Mouse (Mus musculus): Measurements from ENCODE around the gene Slc35a3. TPM values are rescaled to one million over a fixed set of nuclear protein-coding genes. Genes with fewer than 3 reads are reported as not detected.

Gene Slc35a3
- polyA plus RNA-seq, 1 experiment from 2014 or later: 22.3 TPM

DNA sequence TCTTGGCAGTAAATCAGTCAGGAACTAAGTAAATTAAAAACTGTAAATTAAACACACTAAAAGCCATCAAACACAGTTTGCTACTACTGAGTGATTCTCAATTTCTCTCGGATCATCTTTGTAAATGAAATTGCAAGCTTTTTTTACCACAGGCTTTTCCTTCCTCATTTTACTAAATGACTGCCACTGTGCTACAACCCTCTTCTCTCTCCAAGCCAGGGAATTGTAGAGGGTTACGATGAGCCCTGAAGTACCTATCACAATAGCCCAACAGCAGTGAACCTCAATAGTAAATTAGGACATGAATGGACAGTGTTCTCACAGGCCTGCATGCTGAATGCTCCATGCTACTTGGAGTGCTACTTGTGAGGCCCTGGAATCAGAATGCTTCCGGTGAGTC, 78.5 kb downstream of the Slc35a3 start:
- Histone ChIP-seq H3K27ac (no peak overlapping the region), H3K36me3 (peaks cover 41% of the 10 kb centered on the region), H3K4me1 (no peaks in the 10 kb centered on the region), H3K4me3 (replicated peaks) (no peak overlapping the region), H3K27me3 (replicated peaks) (no peaks in the 10 kb centered on the region), H3K9ac (no peak overlapping the region), H3K9me3 (no peaks in the 10 kb centered on the region), H3K4me2 (no peak overlapping the region)
- ATAC-seq (ENCODE audit: insufficient read depth, low FRiP score, low read depth): no peak
- 93% methylated on average over 3 of the region's 3 CpGs for WGBS

DNA sequence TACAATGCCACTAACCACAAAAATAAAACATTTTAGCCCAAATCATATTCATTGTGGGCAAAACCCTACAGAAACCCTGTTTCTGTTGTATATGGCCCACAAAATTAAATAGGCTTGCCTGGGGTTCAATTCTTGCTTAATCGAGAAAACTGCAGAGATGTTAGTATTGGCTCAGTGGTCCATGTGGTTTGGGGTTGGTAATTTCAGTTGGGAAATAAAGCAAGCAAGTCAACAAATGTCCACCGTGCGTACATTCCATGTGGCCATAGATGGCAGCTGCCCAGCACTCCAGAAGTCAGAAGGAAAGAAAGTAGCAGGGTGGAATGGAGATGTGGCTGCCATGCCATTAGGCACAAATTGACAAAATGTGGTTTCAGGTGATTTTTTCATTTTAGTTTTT, 79.7 kb downstream of the Slc35a3 start:
- no peak overlapping the region for H3K27ac ChIP-seq
- WGBS: 93% methylated on average over 3 of the region's 3 CpGs
- no peak overlapping the region for H3K9ac ChIP-seq
- no peak overlapping the region for H3K4me2 ChIP-seq
- H3K36me3 ChIP-seq: peaks cover 41% of the 10 kb centered on the region
- no peaks in the 10 kb centered on the region for H3K9me3 ChIP-seq
- H3K4me3 ChIP-seq (replicated peaks): no peak overlapping the region
- H3K27me3 ChIP-seq (replicated peaks): no peaks in the 10 kb centered on the region
- no peak for ATAC-seq (ENCODE audit: insufficient read depth, low FRiP score, low read depth)
- H3K4me1 ChIP-seq: no peaks in the 10 kb centered on the region

DNA sequence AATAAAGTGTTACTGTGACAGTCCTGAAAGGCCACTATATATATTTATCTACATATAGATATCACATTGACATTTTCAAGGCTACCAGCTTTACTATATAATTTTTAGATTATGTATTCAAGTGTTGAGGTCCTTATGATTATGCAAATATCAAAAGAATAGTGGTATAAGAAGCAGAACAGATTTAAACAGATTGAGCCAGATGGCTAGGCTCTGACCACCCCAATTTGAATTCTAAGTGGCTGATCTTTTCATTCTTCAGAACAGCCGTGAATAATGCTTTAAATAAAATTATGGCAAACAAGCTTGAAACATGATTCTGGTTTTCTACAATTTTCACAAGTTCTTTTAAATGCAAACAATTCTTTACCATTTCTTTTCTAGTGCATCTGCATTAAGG, 81.2 kb downstream of the Slc35a3 start:
- no peak overlapping the region for H3K4me2 ChIP-seq
- ATAC-seq (ENCODE audit: insufficient read depth, low FRiP score, low read depth): no peak

DNA sequence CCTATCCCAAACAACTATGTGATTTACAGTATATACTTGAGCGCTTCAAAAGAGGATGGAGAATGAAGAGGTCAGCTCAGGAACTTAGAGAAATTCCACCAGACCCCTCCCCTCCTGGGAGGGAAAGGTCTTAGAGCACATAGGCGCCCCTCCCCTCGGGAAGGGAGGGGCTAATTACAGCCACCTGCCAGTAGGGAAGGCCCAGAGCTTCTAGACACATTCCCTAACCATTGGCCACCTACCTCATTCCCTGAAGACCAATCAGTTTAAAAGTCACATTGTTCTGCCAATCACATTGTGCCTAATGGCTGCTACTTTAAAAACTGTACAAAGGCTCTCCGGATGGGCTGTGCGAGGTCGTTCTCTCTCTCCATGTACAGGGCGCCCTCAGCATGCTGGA, 90.0 kb downstream of the Slc35a3 start:
- H3K4me2 ChIP-seq: no peak overlapping the region
- no peaks in the 10 kb centered on the region for H3K27me3 ChIP-seq (replicated peaks)
- ATAC-seq (ENCODE audit: insufficient read depth, low FRiP score, low read depth): no peak
- H3K9me3 ChIP-seq: no peaks in the 10 kb centered on the region
- peaks cover 22% of the 10 kb centered on the region; the same call in 1 of the 2 replicates for H3K36me3 ChIP-seq
- 93% methylated on average over 7 of the region's 7 CpGs for WGBS
- no peak overlapping the region for H3K9ac ChIP-seq
- H3K4me1 ChIP-seq: no peaks in the 10 kb centered on the region
- no peak overlapping the region for H3K4me3 ChIP-seq (replicated peaks)
- no peak overlapping the region for H3K27ac ChIP-seq

More for the DNA sequence above, 81.2 kb downstream of the Slc35a3 start:
- H3K9ac ChIP-seq: no peak overlapping the region
- H3K27me3 ChIP-seq (replicated peaks): no peaks in the 10 kb centered on the region
- WGBS: 68% methylated on average over 1 of the region's 1 CpGs
- H3K4me3 ChIP-seq (replicated peaks): no peak overlapping the region
- H3K9me3 ChIP-seq: no peaks in the 10 kb centered on the region
- no peaks in the 10 kb centered on the region for H3K4me1 ChIP-seq
- no peak overlapping the region for H3K27ac ChIP-seq
- peaks cover 37% of the 10 kb centered on the region for H3K36me3 ChIP-seq

DNA sequence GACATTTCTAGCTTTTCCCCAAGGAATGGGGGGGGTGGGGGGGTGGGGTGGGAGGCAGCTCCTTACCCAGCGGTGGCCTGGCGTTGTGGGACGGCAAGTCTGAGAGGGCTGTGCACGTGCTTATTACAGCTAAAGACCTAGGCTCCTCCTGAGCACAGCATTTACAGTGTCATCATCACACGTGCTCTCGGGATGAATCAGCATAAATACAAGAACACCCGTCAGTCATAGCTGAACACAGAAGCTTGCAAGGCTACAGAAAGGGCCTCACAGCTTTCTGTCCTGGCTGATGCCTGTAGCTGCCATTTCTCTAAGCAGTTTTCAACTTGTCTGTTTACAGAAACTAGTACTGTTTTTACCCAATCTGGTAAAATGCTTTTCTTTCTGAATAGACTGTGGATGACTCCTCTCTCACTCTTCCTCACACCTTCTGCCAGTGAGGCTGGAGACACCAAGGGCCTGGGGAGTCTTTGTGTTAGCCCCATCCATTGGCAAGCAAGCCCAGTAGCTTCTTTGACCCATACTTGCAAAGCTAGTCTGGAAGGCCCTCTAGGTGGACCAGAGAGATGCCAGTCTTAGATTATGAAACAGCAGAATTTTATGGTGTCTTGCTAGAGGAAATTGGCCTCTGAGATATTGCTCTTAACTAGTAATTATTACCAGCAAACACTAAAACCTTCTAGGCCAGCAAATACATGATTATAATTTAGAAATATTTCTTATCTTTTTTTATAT, 91.8 kb downstream of the Slc35a3 start:
- ATAC-seq (ENCODE audit: insufficient read depth, low FRiP score, low read depth): no peak
- H3K36me3 ChIP-seq: peaks cover 22% of the 10 kb centered on the region; the same call in 1 of the 2 replicates

More for the DNA sequence above, 91.8 kb downstream of the Slc35a3 start:
- Histone ChIP-seq H3K9me3 (no peaks in the 10 kb centered on the region), H3K9ac (no peak overlapping the region), H3K27me3 (replicated peaks) (no peaks in the 10 kb centered on the region), H3K4me2 (no peak overlapping the region), H3K4me3 (replicated peaks) (no peak overlapping the region), H3K27ac (no peak overlapping the region), H3K4me1 (no peaks in the 10 kb centered on the region)
- 89% methylated on average over 7 of the region's 7 CpGs for WGBS

Other genes with a start within 250 kb of the Slc35a3 start
- gene Rtca, start 204.6 kb downstream of the Slc35a3 start, polyA plus RNA-seq (2015; fragmentation: Nextera tagmentation; extraction: Ambion mirVana): 60.1 and 66.8 TPM in 2 replicates
- 22.2 and 27.9 TPM in 2 replicates for gene Dbt, start 199.8 kb downstream of the Slc35a3 start, polyA plus RNA-seq (2015; fragmentation: Nextera tagmentation; extraction: Ambion mirVana)
- gene Lrrc39, start 149.9 kb downstream of the Slc35a3 start, polyA plus RNA-seq (2015; fragmentation: Nextera tagmentation; extraction: Ambion mirVana): 1.5 and 2.2 TPM in 2 replicates
- gene Sass6, start 117.8 kb downstream of the Slc35a3 start, polyA plus RNA-seq (2015; fragmentation: Nextera tagmentation; extraction: Ambion mirVana): 20.5 and 20.7 TPM in 2 replicates
- 28.4 and 29.8 TPM in 2 replicates for gene Trmt13, start 98.2 kb downstream of the Slc35a3 start, polyA plus RNA-seq (2015; fragmentation: Nextera tagmentation; extraction: Ambion mirVana)
- 79.5 and 86.6 TPM in 2 replicates for gene Mfsd14a, start 50.2 kb downstream of the Slc35a3 start, polyA plus RNA-seq (2015; fragmentation: Nextera tagmentation; extraction: Ambion mirVana)
- gene Gm43191, start 31.6 kb downstream of the Slc35a3 start, polyA plus RNA-seq (2015; fragmentation: Nextera tagmentation; extraction: Ambion mirVana): 0.61 TPM in 1 of 2 replicates, not detected in the other
- 13.8 and 14.0 TPM in 2 replicates for gene Agl, start 95.3 kb upstream of the Slc35a3 start, polyA plus RNA-seq (2015; fragmentation: Nextera tagmentation; extraction: Ambion mirVana)
- 34.5 and 40.5 TPM in 2 replicates for gene Frrs1, start 146.6 kb upstream of the Slc35a3 start, polyA plus RNA-seq (2015; fragmentation: Nextera tagmentation; extraction: Ambion mirVana)